Mouse (Mus musculus) heart, embryonic 11.5 days (tissue): ENCODE results near the gene Rnf130. TPM values are rescaled to one million over a fixed set of nuclear protein-coding genes. Genes with fewer than 3 reads are reported as not detected.
"Not testable (repeated sequence)": the region's sequence is repeated elsewhere in the genome, so short reads cannot be mapped to it uniquely, and the experiment has no call there.

Source experiments
- ATAC-seq: fragments of 200-750 bp; cut with Nextera tagmentation; replicated peaks from 2 replicates; pipeline ENCODE4 v1.8.0; 2017; ENCODE audit warnings: moderate library complexity; ENCODE audit not compliant: insufficient number of reproducible peaks, low FRiP score, low TSS enrichment
- H3K27ac ChIP-seq: fragments of 300-500 bp; sonication (generic); 2 replicates; pipeline ENCODE4 v1.5.1; 2014; ENCODE audit warnings: mild to moderate bottlenecking, low read depth, low read length
- H3K27me3 ChIP-seq: fragments of 300-500 bp; sonication (generic); 2 replicates; pipeline ENCODE4 v1.6.1; 2014; ENCODE audit warnings: mild to moderate bottlenecking, low read length, mixed read lengths; ENCODE audit not compliant: control insufficient read depth, insufficient read depth
- H3K36me3 ChIP-seq: fragments of 300-500 bp; sonication (generic); 2 replicates; pipeline ENCODE4 v1.6.1; 2014; ENCODE audit warnings: mild to moderate bottlenecking, low read length, moderate library complexity, mixed read lengths; ENCODE audit not compliant: control insufficient read depth, insufficient read depth
- H3K4me1 ChIP-seq: fragments of 300-500 bp; sonication (generic); 2 replicates; pipeline ENCODE4 v1.6.1; 2014; ENCODE audit warnings: low read length; ENCODE audit not compliant: control insufficient read depth, insufficient read depth
- H3K4me2 ChIP-seq: fragments of 300-500 bp; sonication (generic); 2 replicates; pipeline ENCODE4 v1.6.1; 2014; ENCODE audit warnings: mild to moderate bottlenecking, moderate library complexity
- H3K4me3 ChIP-seq: fragments of 300-500 bp; sonication (generic); 2 replicates; pipeline ENCODE4 v1.5.1; 2014; ENCODE audit warnings: low read depth, low read length
- H3K9ac ChIP-seq: fragments of 300-500 bp; sonication (generic); 2 replicates; pipeline ENCODE4 v1.6.1; 2014; ENCODE audit warnings: mild to moderate bottlenecking, low read depth, low read length, moderate library complexity
- H3K9me3 ChIP-seq: fragments of 300-500 bp; sonication (generic); replicated peaks from 2 replicates; pipeline ENCODE4 v1.6.1; 2016; ENCODE audit warnings: low read length; ENCODE audit not compliant: control insufficient read depth
- WGBS: fragments of 180-500 bp; shearing (Covaris S2); extraction: QIAGEN DNeasy Blood & Tissue Kit; methylation state at CpG from one replicate; pipeline ENCODE4 v1.1.7; 2014; ENCODE audit not compliant: insufficient replicate concordance; 5-methylcytosine and 5-hydroxymethylcytosine counted together
- polyA plus RNA-seq: library from polyadenylated mRNA; unstranded; fragments of >200 nt; fragmentation: Nextera tagmentation; extraction: Ambion mirVana; gene quantifications from 2 replicates; pipeline ENCODE4 v1.2.1, GENCODE M21; 2014

Gene Rnf130
- polyA plus RNA-seq, 1 experiment from 2014 or later: 30.3 TPM

DNA sequence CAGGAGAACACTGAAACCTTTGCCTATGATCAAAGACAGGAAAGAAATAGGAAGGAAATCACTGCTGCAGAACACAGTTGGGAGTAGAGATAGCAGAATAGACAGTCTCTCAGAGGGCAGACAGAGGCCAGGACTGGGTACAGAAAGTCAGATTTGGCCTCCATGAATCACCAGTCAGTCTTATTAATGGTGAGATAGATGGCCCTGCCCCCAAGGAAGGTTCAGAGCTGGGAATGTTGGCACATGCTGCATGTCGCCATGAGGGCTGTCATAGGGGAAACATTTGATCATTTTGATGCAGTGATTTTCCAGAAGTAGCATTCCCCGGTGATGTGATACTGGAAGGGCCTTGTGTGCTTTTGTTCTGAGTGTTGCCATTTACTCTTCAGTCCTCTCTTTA, 74.5 kb downstream of the Rnf130 start:
- Histone ChIP-seq H3K9ac (no peak overlapping the region), H3K27ac (no peak overlapping the region), H3K36me3 (no peaks in the 10 kb centered on the region), H3K4me3 (no peak overlapping the region), H3K4me2 (no peak overlapping the region), H3K27me3 (no peaks in the 10 kb centered on the region), H3K9me3 (no peaks in the 10 kb centered on the region), H3K4me1 (peaks cover 12% of the 10 kb centered on the region)
- WGBS: 55% methylated on average over 2 of the region's 2 CpGs
- ATAC-seq: no peak

GRCm38 (mm10) chr11:50100548-50101307, 75.6 kb downstream of the Rnf130 start:
- no peaks in the 10 kb centered on the region for H3K36me3 ChIP-seq
- no peaks in the 10 kb centered on the region for H3K9me3 ChIP-seq
- no peaks in the 10 kb centered on the region for H3K27me3 ChIP-seq
- ATAC-seq: no peak
- WGBS: 79% methylated on average over 2 of the region's 2 CpGs
- no peak overlapping the region for H3K9ac ChIP-seq
- no peak overlapping the region for H3K4me2 ChIP-seq
- no peak overlapping the region for H3K27ac ChIP-seq
- no peak overlapping the region for H3K4me3 ChIP-seq
- peaks cover 12% of the 10 kb centered on the region for H3K4me1 ChIP-seq

GRCm38 (mm10) chr11:50101962-50102361, 76.8 kb downstream of the Rnf130 start:
- H3K4me2 ChIP-seq, H3K27ac ChIP-seq, H3K36me3 ChIP-seq, H3K27me3 ChIP-seq, H3K9me3 ChIP-seq, ATAC-seq, H3K9ac ChIP-seq, H3K4me3 ChIP-seq: not testable (repeated sequence)
- H3K4me1 ChIP-seq: peaks cover 16% of the 10 kb centered on the region
- 84% methylated on average over 4 of the region's 4 CpGs for WGBS

GRCm38 (mm10) chr11:50104016-50104415, 78.9 kb downstream of the Rnf130 start:
- Histone ChIP-seq H3K9ac (no peak overlapping the region), H3K9me3 (no peaks in the 10 kb centered on the region), H3K4me2 (no peak overlapping the region), H3K27ac (no peak overlapping the region), H3K4me3 (no peak overlapping the region), H3K4me1 (peaks cover 19% of the 10 kb centered on the region), H3K36me3 (no peaks in the 10 kb centered on the region), H3K27me3 (no peaks in the 10 kb centered on the region)
- ATAC-seq: no peak
- WGBS: 51% methylated on average over 6 of the region's 6 CpGs

GRCm38 (mm10) chr11:50105237-50105636, 80.1 kb downstream of the Rnf130 start:
- no peak for ATAC-seq
- no peaks in the 10 kb centered on the region for H3K27me3 ChIP-seq
- no peaks in the 10 kb centered on the region for H3K36me3 ChIP-seq
- no peak overlapping the region for H3K9ac ChIP-seq
- WGBS: 83% methylated on average over 5 of the region's 5 CpGs
- no peak overlapping the region for H3K4me2 ChIP-seq
- peaks cover 14% of the 10 kb centered on the region; the same call in 1 of the 2 replicates for H3K4me1 ChIP-seq
- no peaks in the 10 kb centered on the region for H3K9me3 ChIP-seq
- no peak overlapping the region for H3K4me3 ChIP-seq
- H3K27ac ChIP-seq: no peak overlapping the region

- H3K36me3 ChIP-seq: no peaks in the 10 kb centered on the region
- no peak for ATAC-seq
- H3K4me2 ChIP-seq: no peak overlapping the region
- H3K9ac ChIP-seq: no peak overlapping the region
- no peaks in the 10 kb centered on the region for H3K27me3 ChIP-seq
- H3K9me3 ChIP-seq: no peaks in the 10 kb centered on the region
- H3K27ac ChIP-seq: no peak overlapping the region
- H3K4me3 ChIP-seq: no peak overlapping the region
- H3K4me1 ChIP-seq: peaks cover 14% of the 10 kb centered on the region; the same call in 1 of the 2 replicates
- WGBS: 34% methylated on average over 7 of the region's 7 CpGs
These were observed 80.9 kb downstream of the Rnf130 start for GRCm38 (mm10) chr11:50106024-50106423.

GRCm38 (mm10) chr11:50108823-50109244, 83.7 kb downstream of the Rnf130 start:
- ATAC-seq: no peak
- WGBS: 70% methylated on average over 8 of the region's 8 CpGs
- H3K27ac ChIP-seq: no peak overlapping the region
- no peak overlapping the region for H3K9ac ChIP-seq
- H3K4me3 ChIP-seq: no peak overlapping the region
- H3K36me3 ChIP-seq: no peaks in the 10 kb centered on the region
- H3K9me3 ChIP-seq: no peaks in the 10 kb centered on the region
- no peaks in the 10 kb centered on the region for H3K27me3 ChIP-seq
- H3K4me2 ChIP-seq: no peak overlapping the region
- H3K4me1 ChIP-seq: peaks cover 11% of the 10 kb centered on the region; the same call in 1 of the 2 replicates

DNA sequence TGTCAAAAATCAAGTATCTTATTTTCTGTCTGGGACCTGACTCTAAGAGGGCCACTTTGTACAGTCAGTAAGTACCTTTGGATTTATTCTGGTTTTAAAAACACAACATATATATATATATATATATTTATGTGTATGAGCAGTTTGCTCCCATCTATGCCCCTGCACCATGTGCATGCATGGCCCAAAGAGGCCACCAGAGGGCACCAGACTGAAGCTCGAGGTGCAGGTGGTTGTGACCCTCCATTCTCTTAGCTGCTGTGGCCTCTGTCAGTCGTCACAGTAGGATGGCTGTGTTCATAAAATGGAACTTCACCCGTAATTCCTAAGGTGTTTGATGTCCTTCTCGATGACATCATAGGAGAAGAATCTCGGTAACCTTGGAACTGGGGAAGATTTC, 89.2 kb downstream of the Rnf130 start:
- Histone ChIP-seq H3K27ac (no peak overlapping the region), H3K27me3 (no peaks in the 10 kb centered on the region), H3K4me2 (no peak overlapping the region), H3K4me1 (no peaks in the 10 kb centered on the region), H3K36me3 (no peaks in the 10 kb centered on the region), H3K4me3 (no peak overlapping the region), H3K9ac (no peak overlapping the region), H3K9me3 (no peaks in the 10 kb centered on the region)
- WGBS: 16% methylated on average over 5 of the region's 5 CpGs
- no peak for ATAC-seq

DNA sequence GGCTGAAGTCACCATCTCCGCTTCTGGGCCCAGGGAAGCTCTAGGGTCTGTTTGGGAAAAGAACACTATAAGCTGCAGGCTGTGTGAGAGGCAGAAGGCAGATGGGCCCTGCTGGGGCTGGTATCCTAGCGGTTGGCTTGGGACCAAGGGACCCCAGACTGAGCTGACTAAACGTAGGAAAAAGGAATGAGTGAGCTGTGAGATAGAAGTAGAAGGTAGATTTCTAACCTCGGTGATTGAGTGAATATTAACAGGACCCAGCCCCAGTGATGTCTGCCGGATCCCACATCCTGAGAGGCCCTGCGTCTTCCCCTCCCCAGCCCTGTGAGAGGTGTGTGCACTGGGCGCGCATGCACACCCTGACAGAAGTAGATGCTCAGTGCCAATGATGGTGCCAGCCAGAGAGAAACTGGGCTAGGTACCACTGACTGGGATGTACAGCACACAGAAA, 97.5 kb downstream of the Rnf130 start:
- no peak for ATAC-seq
- H3K9me3 ChIP-seq: no peaks in the 10 kb centered on the region

More for the DNA sequence above, 97.5 kb downstream of the Rnf130 start:
- Histone ChIP-seq H3K27me3 (no peaks in the 10 kb centered on the region), H3K36me3 (no peaks in the 10 kb centered on the region), H3K4me1 (no peaks in the 10 kb centered on the region), H3K4me3 (no peak overlapping the region), H3K9ac (no peak overlapping the region), H3K27ac (no peak overlapping the region), H3K4me2 (no peak overlapping the region)
- WGBS: 85% methylated on average over 8 of the region's 8 CpGs
